Comparison of ENCODE assay signal across 12 mouse cellular contexts in the genomic region with DNA sequence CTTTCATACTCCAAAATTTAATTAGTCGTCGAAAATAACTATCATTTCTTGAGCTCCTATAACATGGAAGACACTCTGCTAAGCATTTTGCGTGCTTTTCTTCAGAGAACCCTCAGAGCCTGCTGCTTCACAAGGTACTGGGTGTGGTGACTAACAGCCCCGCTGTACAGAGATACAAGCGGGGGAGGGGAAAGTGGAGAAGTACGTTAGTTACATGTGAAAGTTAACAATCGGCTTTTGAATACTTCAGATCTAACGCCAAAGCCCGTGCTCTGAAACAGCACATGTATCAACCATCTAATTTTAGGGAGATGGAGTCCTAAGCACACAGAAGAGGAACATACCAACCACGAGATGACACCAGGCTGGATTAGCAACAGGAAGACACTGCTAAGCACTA. TPM values are rescaled to one million over a fixed set of nuclear protein-coding genes. Genes with fewer than 3 reads are reported as not detected.
DNase-seq lines count a peak whose midpoint lies in the region; ATAC-seq and TF ChIP-seq lines count a peak whose summit lies in the region.
"Had no signal": no experiment of that assay in that cellular context is flagged by ENCODE, and none has a peak within 500 bp of the region (broad histone marks: within the 10 kb centered on the region; RNA-seq: fewer than 3 reads in every experiment).

No protein-coding gene starts in this region.

- 36% methylated on average over 10 of the region's 10 CpGs for WGBS in heart, embryonic 16.5 days
- WGBS in liver, embryonic 15.5 days (ENCODE audit: insufficient replicate concordance): 28% methylated on average over 10 of the region's 10 CpGs

- no peak overlapping the region for H3K27ac ChIP-seq in heart, embryonic 16.5 days (ENCODE audit: low read length)
- H3K27ac ChIP-seq in ES-E14 (ENCODE audit: insufficient read depth, low read depth, low read length, poor library complexity, severe bottlenecking): no peak overlapping the region
- H3K27ac ChIP-seq in liver, embryonic 15.5 days (replicated peaks): no peak overlapping the region
- H3K27ac ChIP-seq: hindbrain, postnatal 0 days had no signal

- no peaks in the 10 kb centered on the region for H3K9me3 ChIP-seq in heart, embryonic 16.5 days (replicated peaks; ENCODE audit: control insufficient read depth, low read length)
- no peaks in the 10 kb centered on the region for H3K9me3 ChIP-seq in ES-E14 (ENCODE audit: control insufficient read depth, insufficient read depth, low read depth, low read length)
- no peaks in the 10 kb centered on the region for H3K9me3 ChIP-seq in liver, embryonic 15.5 days (replicated peaks)

- peak overlapping the region; percentile 54 for H3K4me2 ChIP-seq in heart, embryonic 16.5 days (ENCODE audit: low read depth, low read length)
- peak overlapping the region; percentile 33 for H3K4me2 ChIP-seq in liver, embryonic 15.5 days

- H3K36me3 ChIP-seq in heart, embryonic 16.5 days (ENCODE audit: control insufficient read depth, insufficient read depth): no peaks in the 10 kb centered on the region
- H3K36me3 ChIP-seq in ES-E14 (ENCODE audit: control insufficient read depth, insufficient read depth, low read length, poor library complexity, severe bottlenecking): no peaks in the 10 kb centered on the region
- H3K36me3 ChIP-seq in liver, embryonic 15.5 days (replicated peaks): no peaks in the 10 kb centered on the region

- H3K27me3 ChIP-seq in heart, embryonic 16.5 days (ENCODE audit: control insufficient read depth, insufficient read depth, low read length): no peaks in the 10 kb centered on the region
- no peaks in the 10 kb centered on the region for H3K27me3 ChIP-seq in liver, embryonic 15.5 days
- H3K27me3 ChIP-seq: Patski had no signal

- peaks cover 4% of the 10 kb centered on the region; the same call in 1 of the 2 replicates for H3K4me1 ChIP-seq in heart, embryonic 16.5 days (ENCODE audit: control insufficient read depth, insufficient read depth, low read length)
- no peaks in the 10 kb centered on the region for H3K4me1 ChIP-seq in ES-E14 (ENCODE audit: control insufficient read depth in 2 of 2, insufficient read depth in 2 of 2, low read length in 2 of 2, poor library complexity in 1 of 2)
- H3K4me1 ChIP-seq in liver, embryonic 15.5 days (replicated peaks): no peaks in the 10 kb centered on the region; the same call in 1 of the 2 replicates

- ATAC-seq in heart, embryonic 16.5 days (replicated peaks; ENCODE audit: extremely low read depth, insufficient read depth, low FRiP score): no peak
- ATAC-seq in liver, embryonic 15.5 days (ENCODE audit: insufficient read depth): no peak
- ATAC-seq: hindbrain, postnatal 0 days; Patski had no signal

- no peak for DNase-seq in heart, postnatal 4 days
- DNase-seq in ES-E14 (ENCODE audit: low read depth, low spot score): peak; percentile 27
- DNase-seq in c-Kit-positive CD71-positive TER-119-negative erythroid progenitor cells, embryonic 14.5 days (ENCODE audit: low read depth): peak; percentile 36
- no peak for DNase-seq in testis, postnatal 14 days (ENCODE audit: low spot score)
- DNase-seq in urinary bladder, postnatal 36 days (ENCODE audit: low spot score in 2 of 2): no peak
- DNase-seq: thymus, postnatal 36 days had no signal

- H3K4me3 ChIP-seq in heart, embryonic 16.5 days (ENCODE audit: low read length): peak overlapping the region; percentile 21
- H3K4me3 ChIP-seq in ES-E14 (ENCODE audit: insufficient read depth in 1 of 2, low read depth in 1 of 2, low read length in 2 of 2, poor library complexity in 1 of 2, severe bottlenecking in 1 of 2): no peak overlapping the region
- H3K4me3 ChIP-seq in liver, embryonic 15.5 days (replicated peaks): 0 out of 2 replicates have a peak overlapping the region, but pooled peaks have one; percentile 12

- in situ Hi-C loops in ES-E14 (cut with MboI; ENCODE audit: low sequenced_read_pairs in 2 of 2, unreplicated experiment in 2 of 2): no loop called here

- no peak overlapping the region for H3K9ac ChIP-seq in heart, embryonic 16.5 days (ENCODE audit: low read length)
- H3K9ac ChIP-seq in ES-E14 (ENCODE audit: insufficient read depth, low read depth, low read length, poor library complexity, severe bottlenecking): no peak overlapping the region
- H3K9ac ChIP-seq in liver, embryonic 15.5 days: no peak overlapping the region

TF ChIP-seq in ES-E14, 5 proteins besides CTCF, POLR2A, EP300 and RAD21:
- TF ChIP-seq MAFK (IDR thresholded peaks at IDR 0.05; ENCODE audit: insufficient read depth, low read depth, low read length): no peak
- no peak for TF ChIP-seq CHD2 (IDR thresholded peaks at IDR 0.05; ENCODE audit: low read depth, low read length)
- no peak for TF ChIP-seq ZNF384 (IDR thresholded peaks at IDR 0.05; ENCODE audit: low read depth, low read length)
- no peak for TF ChIP-seq HCFC1 (IDR thresholded peaks at IDR 0.05; ENCODE audit: borderline replicate concordance, insufficient read depth, low read length)
- TF ChIP-seq ZC3H11A (IDR thresholded peaks at IDR 0.05; ENCODE audit: borderline replicate concordance, low read depth, low read length): no peak
TF ChIP-seq in ES-E14: peak in this region for 0.

RNA-seq across cellular contexts. Expression of a gene that starts 55.4 kb away (rescaled TPM):
- polyA plus RNA-seq in heart, embryonic 16.5 days (2015; fragmentation: Nextera tagmentation; extraction: Ambion mirVana): 0.08 TPM in 1 of 2 replicates, not detected in the other
- total RNA-seq in heart, postnatal 4 days (2021): under 1 TPM; 0.25 to 0.26 TPM
- total RNA-seq in ES-E14 (2012; rRNA removed): 26.1 and 34.7 TPM in 2 replicates
- not detected in 2 replicates for polyA plus RNA-seq in liver, embryonic 15.5 days (2015; fragmentation: Nextera tagmentation; extraction: Ambion mirVana)
- total RNA-seq: layer of hippocampus, postnatal 14 days; liver, adult 2 months had no signal
- polyA plus RNA-seq: liver, adult 2 months; Patski had no signal

Comparison
In these comparisons a context has a peak if more than half of its experiments do, and no peak if none do; other contexts are left out.
1. H3K4me3 ChIP-seq: peak in heart, embryonic 16.5 days (single experiment) and liver, embryonic 15.5 days (single experiment); none in ES-E14 (0 of 2).
2. DNase-seq: peak in ES-E14 (single experiment) and c-Kit-positive CD71-positive TER-119-negative erythroid progenitor cells, embryonic 14.5 days (single experiment); none in heart, postnatal 4 days (single experiment), testis, postnatal 14 days (single experiment) and urinary bladder, postnatal 36 days (0 of 2).
3. RNA of a gene that starts 55.4 kb away (total RNA-seq): 26.1 to 34.7 TPM in ES-E14; 0.25 to 0.26 TPM in heart, postnatal 4 days; every median in the first group is over 10 times any median in the second.